Mouse (Mus musculus) forelimb bud, embryonic 11.5 days (tissue): ENCODE results near the gene Tnfaip2.

Source experiments
- DNase-seq: peaks from one replicate; pipeline ENCODE4 v3.0.0-alpha.2; 2012; ENCODE audit warnings: low read depth, low spot score

The Tnfaip2 gene

GRCm38 (mm10) chr12:111445161-111445889 is 3.1 kb downstream of the Tnfaip2 start:
- DNase-seq = no peak

GRCm38 (mm10) chr12:111445890-111446613 is 3.8 kb downstream of the Tnfaip2 start:
- no peak for DNase-seq

- no peak for DNase-seq
These were observed 4.5 kb downstream of the Tnfaip2 start for GRCm38 (mm10) chr12:111446745-111447144.

- no peak for DNase-seq
These were observed 5.1 kb downstream of the Tnfaip2 start for GRCm38 (mm10) chr12:111447350-111447749.

GRCm38 (mm10) chr12:111447898-111448760 is 5.9 kb downstream of the Tnfaip2 start:
- no peak for DNase-seq

DNA sequence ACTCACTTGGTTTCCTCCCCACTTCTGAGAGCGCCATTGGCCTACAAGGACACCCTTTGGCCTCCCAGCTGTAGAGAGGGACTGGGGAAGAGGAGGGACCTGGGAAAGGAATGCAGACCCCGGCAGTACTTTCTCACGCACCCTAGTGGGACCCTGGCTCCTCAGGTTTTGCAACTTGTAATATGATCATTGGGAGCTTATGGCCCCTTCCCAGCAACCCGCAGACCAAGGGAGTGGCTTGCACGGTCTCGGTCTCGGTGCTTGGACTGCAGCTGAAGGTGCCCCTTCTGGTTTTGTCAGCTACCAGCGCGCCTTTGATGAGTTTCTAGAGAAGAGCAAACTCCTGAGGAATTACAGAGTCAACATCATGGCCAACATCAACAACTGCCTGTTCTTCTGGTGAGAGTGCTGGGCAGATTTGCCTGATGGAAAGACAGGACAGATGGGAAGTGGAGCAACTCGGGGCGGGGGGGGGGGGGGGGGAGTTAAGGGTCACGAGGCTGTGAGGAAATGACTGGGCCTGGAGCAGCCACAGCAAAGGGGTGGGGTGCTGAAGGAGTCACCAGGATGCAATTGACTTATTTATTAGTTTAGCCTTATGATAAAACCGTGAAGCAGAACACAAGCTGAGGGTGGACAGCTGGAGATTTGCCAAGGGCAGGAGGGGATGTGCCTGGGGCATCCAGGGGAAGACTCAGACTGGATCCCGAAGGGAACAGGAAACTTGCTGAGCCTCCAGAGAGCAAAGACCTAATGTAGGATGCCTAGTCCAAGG is 6.8 kb downstream of the Tnfaip2 start:
- no peak for DNase-seq

DNA sequence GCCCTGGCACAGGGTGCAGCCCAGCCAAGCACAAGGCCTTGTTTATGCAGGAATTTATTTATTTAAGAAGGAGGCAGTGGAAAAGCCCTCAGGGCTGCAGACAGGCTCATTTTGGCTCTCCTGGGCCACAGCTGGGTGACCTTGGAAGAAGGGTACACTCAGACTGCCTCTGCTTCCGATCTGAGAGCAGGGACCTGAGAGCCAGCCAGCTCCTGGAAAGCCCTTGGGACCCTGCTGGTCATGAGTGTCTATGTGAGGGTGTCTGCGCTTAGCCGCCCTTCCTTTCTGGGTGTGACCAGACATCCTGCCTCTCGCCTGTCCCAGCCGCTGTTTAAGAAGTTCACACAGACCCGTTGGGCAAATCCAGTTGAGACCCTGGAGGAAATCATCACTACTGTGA is 8.1 kb downstream of the Tnfaip2 start:
- no peak for DNase-seq

DNA sequence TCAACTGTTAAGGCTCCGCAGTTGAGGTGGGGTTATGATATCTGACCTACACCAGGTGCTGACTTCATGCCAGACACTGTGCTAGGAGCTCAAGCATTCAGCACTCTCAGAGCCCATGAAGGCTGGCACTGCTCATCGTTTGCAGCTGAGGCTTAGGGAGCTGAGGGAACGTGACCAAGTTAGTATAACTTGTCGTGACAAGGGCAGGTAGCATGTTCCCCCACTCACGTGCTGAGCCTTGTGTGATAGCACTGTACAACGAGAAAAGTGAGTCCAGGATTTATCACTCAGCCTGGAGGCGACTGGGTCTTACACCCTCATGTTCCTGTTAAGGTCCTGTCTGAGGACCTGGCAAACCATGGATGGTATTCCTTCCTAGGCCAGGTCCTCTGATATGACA is 9.3 kb downstream of the Tnfaip2 start:
- DNase-seq = no peak

- no peak for DNase-seq
These were observed 11.8 kb downstream of the Tnfaip2 start for GRCm38 (mm10) chr12:111454021-111454420.

DNA sequence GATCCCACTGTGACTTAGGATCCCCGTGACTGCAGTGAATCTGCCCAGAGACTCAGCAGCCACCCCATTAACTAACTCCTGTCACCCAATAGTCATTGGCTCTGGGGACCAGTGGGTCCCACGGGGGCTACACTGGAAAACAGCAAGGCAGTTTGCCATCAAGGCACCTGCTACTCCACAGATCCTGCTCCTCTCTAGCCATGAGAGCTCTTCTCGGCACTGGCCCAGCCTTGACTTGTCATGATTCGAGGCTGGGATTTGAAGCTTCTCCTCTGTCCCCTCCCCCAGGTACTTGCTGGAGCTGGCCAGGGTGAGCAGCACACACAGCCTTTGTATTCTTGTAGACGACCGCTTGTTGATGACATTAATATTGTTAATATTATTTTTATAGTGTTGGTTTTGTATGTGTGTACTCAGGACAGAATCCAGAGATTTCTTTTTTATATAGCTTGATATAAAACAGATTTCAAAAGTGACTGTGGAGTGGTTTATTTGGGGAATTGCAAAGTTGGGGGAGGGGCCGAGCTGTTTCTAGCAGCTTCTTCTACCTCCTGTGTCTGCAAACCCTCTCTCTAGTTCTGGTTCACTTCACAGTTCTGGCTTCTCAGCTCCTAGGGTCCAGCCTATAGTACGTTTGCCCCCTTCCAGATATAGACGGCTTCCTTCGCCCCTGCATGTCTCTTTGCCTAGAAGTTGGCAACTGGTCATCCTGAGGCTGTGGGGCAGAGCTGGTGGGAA is 12.4 kb downstream of the Tnfaip2 start:
- no peak for DNase-seq

- no peak for DNase-seq
These were observed 13.1 kb downstream of the Tnfaip2 start for GRCm38 (mm10) chr12:111455311-111455846.

DNA sequence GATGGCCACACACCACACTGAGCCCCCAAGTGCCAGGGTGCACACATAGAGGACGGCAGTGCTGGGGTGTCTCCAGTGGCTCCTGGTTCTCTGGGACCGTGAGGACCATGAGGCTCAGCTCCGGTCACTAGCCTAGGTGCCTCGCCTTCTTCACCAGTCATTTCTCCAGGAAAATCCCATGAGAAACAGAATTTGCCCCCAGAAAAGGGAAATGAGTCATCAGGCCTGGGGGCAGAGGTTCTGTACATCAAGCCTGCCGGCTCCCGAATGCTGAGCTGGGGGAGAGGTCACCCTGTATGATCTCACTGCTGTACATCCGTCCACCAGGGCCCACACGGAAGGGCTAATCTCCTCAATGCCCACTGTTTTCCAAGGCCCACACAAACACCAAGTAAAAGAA is 13.6 kb downstream of the Tnfaip2 start:
- DNase-seq = no peak

- no peak for DNase-seq
These were observed 15.5 kb downstream of the Tnfaip2 start for GRCm38 (mm10) chr12:111457742-111458141.

- DNase-seq = no peak
These were observed 21.3 kb downstream of the Tnfaip2 start for GRCm38 (mm10) chr12:111463570-111463969.

GRCm38 (mm10) chr12:111466369-111466768 is 24.1 kb downstream of the Tnfaip2 start:
- DNase-seq = no peak

DNA sequence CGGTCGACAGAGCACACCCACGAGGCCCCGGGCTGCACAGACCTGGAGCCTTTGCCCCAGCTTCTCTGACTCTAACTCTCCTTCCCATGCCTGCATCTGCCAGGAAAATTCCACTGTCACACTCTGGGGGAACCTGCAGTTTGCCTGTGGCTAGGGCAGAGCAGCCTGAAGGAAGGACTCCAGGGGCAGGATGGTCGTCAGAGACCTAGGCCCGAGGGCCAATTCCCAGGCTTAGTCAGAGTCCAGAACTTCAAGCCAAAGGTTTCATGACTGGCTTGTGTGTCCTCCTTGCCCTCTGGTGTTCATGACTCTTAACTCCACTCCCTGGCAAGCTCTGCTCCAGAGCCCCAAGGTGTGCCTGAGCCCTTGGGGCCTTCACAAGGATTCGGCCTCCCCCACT is 25.9 kb downstream of the Tnfaip2 start:
- DNase-seq = no peak

DNA sequence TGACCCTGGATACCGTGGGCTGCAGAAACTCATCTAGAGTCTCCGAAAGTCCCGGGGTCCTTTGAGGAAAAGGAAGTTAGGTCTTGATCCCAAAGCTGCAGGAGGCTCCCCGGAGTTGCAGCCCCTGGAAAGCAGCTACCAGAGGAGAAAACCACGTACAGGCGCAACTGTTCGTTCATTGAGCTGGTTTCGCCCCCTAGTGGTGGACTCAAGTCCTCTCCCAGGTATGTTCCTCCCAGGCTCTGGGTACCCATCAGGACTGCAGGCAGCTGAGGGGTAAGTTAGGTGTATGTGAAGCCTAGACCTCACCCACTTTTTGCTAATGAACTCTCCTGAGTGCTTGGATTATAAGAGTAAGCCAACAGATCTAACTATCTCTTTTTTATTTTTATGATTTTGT is 27.2 kb downstream of the Tnfaip2 start:
- DNase-seq = peak; percentile 80

GRCm38 (mm10) chr12:111471119-111471518 is 28.9 kb downstream of the Tnfaip2 start:
- DNase-seq = no peak

- no peak for DNase-seq
These were observed 29.5 kb downstream of the Tnfaip2 start for GRCm38 (mm10) chr12:111471721-111472120.

DNA sequence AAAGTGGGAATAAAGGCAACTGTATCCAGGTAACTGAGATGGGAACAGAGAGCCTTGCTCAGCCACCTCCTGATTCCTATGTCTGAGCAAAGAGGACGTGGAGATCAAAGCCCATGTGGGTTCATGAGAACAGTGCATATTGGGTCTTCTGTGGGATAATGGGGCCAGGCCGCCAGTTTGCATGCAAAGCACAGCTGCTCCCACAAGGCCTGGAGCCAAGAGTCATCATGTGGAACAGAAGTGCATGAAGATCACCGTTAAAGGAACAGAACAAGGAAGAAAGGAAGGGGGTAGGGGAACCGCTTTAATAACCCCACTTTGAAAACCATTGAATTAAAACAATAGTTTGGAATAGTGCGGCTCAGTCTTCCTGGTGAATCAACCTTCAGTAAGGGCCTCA is 30.6 kb downstream of the Tnfaip2 start:
- DNase-seq = no peak
